Mouse (Mus musculus) adrenal gland, adult 2 months (tissue): ENCODE measurements at regions not wholly inside any gene's neighbourhood (a gene's known extent, or its start where the extent isn't known, plus 50 kb on each side); places are given as distances from the start of the nearest gene placed in this dataset.
"Not testable (repeated sequence)": the region's sequence is repeated elsewhere in the genome, so short reads cannot be mapped to it uniquely, and the experiment has no call there.

ENCODE experiments used
- DNase-seq: peaks from one replicate; pipeline ENCODE4 v3.0.0; 2021

DNA sequence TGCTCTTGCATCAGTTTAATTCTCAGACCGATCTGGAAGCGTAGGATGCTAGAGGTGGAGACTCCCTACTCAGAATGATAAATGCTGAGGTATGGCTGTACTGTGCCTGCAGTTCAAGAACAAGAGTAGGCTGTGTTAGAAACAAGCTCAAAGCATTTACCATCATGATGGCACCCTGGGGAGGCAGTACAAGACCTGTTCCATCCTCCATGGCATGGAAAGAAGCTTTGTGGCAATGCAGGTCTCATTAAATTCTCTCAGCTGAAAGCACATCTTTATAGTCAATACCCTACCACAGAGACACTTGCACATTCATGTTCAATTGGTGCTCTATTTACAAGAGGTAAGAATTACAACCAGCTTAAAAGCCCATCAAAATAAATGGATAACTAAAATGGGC, 209.5 kb downstream of the Tbl1xr1 start:
- no peak for DNase-seq

DNA sequence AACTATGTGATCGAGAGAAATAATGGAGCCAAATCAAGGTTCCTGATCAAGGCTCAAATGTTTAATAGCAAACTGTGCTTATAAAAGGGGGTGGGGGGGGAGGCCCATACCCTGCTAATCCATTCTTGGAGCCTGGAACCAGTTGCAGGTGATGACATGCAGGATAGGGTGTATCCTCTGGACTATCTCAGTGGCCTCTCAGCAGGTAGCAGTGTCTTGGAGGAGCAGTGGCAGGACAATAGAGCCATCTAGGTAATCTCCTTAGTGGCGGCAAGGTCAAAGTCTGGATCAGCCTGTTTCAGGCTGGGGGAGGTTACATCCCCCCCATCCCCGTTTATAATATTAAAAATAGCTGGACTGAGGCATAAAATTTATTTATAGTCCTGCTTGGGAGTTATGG, 217.0 kb downstream of the Tbl1xr1 start:
- DNase-seq: no peak

DNA sequence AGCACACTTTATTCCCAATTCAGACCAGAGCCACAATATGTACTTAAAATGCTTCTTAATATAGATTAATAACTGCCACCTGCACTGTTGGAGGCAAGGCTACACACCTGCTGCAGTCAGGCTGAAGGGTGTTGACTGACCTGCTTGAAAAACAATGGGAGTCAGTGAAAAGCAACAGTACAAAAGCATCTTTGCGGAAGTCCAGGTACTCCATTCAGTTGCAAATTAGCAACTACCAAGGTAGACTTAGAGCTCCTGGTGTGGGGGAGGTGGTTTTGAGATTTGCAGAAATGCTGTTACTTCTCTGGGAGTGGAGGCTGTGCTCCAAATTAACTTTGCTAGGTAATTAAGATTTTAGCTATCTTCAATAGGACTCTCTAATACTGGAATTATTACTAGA, 217.6 kb downstream of the Tbl1xr1 start:
- DNase-seq: not testable (repeated sequence)

DNA sequence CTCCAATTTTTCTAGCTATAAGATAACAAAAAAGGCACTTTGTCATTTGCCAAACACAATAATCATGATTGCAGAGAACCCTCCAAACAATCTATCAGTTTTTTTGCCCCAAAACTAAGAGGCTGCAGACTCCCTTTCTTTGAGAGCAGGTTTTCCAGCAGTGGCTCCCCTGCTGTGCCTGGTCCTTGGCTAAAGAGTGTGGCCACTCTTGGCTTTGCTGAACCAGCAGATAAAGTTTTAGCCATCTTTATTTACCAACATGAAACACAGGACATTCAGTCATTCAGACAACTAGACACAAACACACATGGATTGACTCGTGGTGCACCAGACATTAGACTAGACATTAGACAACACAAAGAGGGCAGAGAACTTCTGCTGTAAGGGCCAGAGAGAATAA, 220.5 kb downstream of the Tbl1xr1 start:
- not testable (repeated sequence) for DNase-seq

DNA sequence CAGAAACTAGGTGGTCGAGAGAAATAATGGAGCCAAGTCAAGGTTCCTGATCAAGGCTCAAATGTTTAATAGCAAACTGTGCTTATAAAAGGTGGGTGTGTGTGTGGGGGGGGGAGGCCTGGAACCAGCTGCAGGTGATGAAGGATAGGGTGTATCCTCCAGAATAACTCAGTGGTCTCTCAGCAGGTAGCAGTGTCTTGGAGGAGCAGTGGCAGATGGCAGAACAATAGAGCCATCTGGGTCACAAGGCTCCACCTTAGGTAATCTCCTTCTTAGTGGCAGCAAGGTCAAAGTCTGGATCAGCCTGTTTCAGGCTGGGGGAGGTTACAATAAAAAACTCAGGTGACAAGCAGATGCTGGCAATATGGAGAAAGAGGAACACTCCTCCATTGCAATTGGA, 221.4 kb downstream of the Tbl1xr1 start:
- DNase-seq: not testable (repeated sequence)

DNA sequence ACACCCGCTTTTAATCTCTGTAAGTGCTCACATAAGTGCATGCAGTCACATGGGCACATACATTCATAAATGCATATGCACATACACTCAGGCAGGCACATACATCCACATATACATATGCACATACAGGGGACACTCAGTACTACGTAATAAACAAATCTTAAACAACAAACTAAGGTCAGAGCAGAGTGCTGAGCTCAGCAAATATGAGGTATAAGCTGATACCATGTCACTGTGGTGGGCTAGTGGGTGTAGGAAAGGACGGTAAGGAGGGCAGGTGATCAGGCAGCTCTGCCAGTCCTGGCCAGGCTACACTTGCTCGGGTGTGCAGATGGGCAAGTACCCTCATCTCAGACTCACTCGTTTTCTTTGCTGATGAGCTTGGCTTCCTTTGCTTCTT, 224.1 kb downstream of the Tbl1xr1 start:
- no peak for DNase-seq

DNA sequence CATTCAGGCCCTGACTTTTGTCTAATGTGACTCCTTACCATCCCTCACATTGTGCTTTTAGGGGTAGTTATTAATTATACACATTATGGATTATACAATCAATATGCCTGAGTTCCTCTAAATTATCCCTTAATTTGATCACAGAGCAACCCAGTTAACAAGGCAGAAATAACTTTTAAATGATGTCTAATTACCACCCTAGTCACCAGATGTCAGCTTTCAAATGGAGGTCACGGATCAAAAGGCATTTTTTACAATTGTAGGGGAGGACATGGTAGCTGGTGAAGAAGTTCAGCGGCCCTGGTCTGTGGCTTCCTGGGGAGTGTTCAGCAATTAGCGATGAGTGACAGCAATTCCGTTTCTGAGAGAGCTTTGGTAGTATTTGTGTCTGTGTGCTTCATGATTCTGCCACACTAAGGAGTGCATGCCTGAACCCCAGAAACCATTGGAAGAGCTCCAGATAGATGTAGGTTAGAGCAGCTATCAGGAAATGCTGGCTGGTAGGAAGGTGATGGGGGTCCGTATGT, 225.6 kb downstream of the Tbl1xr1 start:
- DNase-seq: no peak

DNA sequence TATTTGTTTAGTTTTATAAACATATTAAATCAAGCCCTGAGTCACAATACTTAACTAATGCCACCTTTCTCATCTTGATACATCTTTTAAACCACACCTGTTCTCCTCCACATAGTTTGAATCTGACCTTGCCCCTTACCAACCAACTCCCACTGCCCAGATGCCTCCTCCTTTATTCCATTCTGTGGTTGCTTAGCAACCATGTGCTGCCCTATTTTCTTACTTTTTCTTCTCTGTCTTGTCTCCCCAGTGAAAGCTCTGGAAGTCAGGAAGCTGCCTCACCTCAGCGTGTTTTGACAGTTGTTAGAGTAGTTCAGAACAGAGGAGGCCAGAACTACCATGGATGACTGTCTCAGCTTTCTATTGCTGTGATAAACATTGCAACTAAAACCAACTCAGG, 227.7 kb downstream of the Tbl1xr1 start:
- DNase-seq: no peak

DNA sequence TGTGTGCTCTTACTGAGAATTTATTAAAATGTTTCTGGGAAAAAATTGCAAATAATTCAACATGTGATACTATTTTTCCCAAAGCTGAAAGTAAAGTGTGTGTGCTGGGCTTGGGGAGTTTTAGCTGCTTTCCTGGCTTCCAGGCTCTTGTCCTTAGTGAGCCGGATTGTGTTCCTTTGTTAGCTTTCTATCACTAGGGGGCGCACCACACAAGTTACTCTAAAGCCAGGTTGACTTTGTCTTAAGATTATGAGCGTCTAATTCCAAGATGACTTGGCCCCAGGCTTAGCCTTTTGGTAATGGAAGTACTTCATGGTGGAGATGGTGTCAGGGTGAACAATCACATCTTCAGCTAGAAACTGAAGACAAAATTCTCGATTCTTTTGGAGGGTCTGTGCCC, 230.2 kb downstream of the Tbl1xr1 start:
- peak; percentile 16 for DNase-seq

DNA sequence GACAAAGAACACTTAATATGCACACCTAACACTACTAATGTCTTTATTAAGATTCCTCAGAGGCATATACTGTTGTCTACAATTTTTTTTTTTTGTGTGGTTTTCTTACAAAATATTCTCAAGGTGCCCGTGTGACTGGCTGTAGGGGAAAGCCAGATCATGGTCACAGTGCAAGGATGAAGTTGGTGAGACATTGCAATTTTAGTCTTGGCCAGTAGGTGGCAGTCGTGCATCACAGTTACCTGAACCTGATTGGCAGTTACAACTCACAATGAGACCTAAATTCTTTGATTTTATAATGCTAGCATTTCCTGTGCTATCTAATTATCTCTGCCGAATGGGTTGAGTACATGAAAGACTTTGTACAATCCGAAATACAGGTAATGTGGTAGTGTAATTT, 232.5 kb downstream of the Tbl1xr1 start:
- DNase-seq: peak; percentile 51

DNA sequence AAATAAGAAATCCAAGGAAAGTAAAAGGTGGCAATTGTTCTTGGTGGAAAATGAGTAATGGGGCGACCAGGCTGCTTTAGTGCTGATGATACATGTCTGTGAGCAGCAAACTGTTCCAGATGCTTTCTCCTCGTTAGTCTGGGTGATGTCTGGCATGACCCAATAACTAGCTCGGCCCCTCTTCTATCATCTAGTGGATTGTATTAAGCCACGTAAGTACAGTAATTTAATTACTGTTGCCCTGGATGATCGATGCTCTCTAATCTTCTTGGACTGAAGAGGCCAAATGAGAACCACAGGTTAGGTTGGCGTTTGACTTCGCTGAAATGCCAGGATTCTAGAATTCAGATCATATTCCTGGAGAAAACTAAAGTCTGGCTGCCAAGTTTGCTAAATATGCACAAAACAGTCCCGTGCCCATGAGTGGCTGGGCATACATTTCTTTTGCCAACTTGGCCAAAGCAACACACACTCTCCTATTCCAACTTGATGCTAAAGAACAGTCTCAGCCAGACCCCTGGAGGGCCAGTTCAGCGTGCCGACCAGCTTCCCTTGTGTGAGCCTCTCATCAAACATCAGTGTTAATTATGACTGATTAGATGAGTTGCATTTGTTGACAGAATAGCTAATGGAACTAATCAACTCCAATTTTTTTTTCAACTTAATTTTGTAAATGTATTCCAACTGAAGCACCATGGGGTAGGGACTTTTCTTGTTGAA, 240.2 kb downstream of the Tbl1xr1 start:
- DNase-seq: no peak

DNA sequence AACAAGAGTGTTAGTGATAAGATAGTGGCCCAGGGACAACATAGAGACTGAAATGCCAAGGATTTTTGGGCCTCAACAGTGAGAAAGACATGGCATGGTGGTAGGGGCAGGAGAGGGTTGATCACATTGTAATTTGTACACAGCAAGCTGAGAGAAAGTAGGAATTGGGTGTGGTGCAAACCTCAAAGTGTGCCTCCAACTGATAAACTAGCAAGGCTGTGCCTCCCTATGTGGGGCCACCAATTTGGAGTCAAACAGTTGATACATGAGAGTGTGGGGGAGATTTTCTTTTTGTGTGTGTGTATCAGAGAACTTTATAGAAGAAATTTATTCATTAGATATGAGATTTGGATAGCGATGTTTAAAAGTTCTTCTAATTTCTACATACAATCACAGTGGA, 244.0 kb downstream of the Tbl1xr1 start:
- not testable (repeated sequence) for DNase-seq

DNA sequence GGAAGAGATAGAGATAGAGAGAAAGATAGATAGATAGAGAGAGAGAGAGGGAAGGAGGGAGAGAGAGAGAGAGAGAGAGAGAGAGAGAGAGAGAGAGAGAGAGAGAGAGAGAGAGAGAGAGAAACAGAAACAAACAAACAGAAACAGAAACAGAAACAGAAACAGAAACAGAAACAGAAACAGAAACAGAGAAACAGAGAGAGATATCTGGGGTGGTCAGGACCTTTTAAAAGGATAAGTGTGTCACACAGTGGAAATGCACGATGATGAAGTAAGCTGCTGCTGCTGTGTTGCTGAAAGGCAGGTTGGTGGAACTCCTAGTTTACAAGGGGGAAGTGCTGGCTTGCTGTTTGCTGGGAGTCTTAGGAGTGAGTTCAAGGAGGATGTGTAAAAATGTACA, 254.8 kb downstream of the Tbl1xr1 start:
- no peak for DNase-seq
